Mouse (Mus musculus) lung, embryonic 15.5 days (tissue): ENCODE results near the gene Galnt12. TPM values are rescaled to one million over a fixed set of nuclear protein-coding genes. Genes with fewer than 3 reads are reported as not detected.

Experiments used
- ATAC-seq: fragments of 200-750 bp; cut with Nextera tagmentation; 2 replicates; pipeline ENCODE4 v1.8.0; 2017; ENCODE audit warnings: moderate number of reproducible peaks, borderline replicate concordance; ENCODE audit not compliant: low FRiP score, low TSS enrichment; ENCODE audit errors: extremely low read depth
- H3K27ac ChIP-seq: fragments of 300-500 bp; sonication (generic); 2 replicates; pipeline ENCODE4 v1.5.1; 2015; ENCODE audit warnings: moderate library complexity, mild to moderate bottlenecking, inconsistent platforms
- H3K27me3 ChIP-seq: fragments of 300-500 bp; sonication (generic); 2 replicates; pipeline ENCODE4 v1.6.1; 2015; ENCODE audit warnings: inconsistent platforms
- H3K36me3 ChIP-seq: fragments of 300-500 bp; sonication (generic); 2 replicates; pipeline ENCODE4 v1.6.1; 2015; ENCODE audit warnings: inconsistent platforms
- H3K4me1 ChIP-seq: fragments of 300-500 bp; sonication (generic); 2 replicates; pipeline ENCODE4 v1.6.1; 2015; ENCODE audit warnings: inconsistent platforms
- H3K4me2 ChIP-seq: fragments of 300-500 bp; sonication (generic); 2 replicates; pipeline ENCODE4 v1.6.1; 2015; ENCODE audit warnings: inconsistent platforms, mild to moderate bottlenecking, moderate library complexity
- H3K4me3 ChIP-seq: fragments of 300-500 bp; sonication (generic); 2 replicates; pipeline ENCODE4 v1.5.1; 2015; ENCODE audit warnings: mild to moderate bottlenecking, inconsistent platforms
- H3K9ac ChIP-seq: fragments of 300-500 bp; sonication (generic); 2 replicates; pipeline ENCODE4 v1.6.1; 2015; ENCODE audit warnings: inconsistent platforms
- H3K9me3 ChIP-seq: fragments of 300-500 bp; sonication (generic); 2 replicates; pipeline ENCODE4 v1.6.1; 2016; ENCODE audit warnings: inconsistent platforms
- WGBS: fragments of 180-500 bp; shearing (Covaris S2); methylation state at CpG from one replicate; pipeline ENCODE4 v1.1.7; 2015; 5-methylcytosine and 5-hydroxymethylcytosine counted together
- polyA plus RNA-seq: library from polyadenylated mRNA; unstranded; fragments of >200 nt; fragmentation: Nextera tagmentation; extraction: Ambion mirVana; gene quantifications from 2 replicates; pipeline ENCODE4 v1.2.1, GENCODE M21; 2015

Gene Galnt12
- polyA plus RNA-seq, 1 experiment from 2014 or later = 9.3 TPM

DNA sequence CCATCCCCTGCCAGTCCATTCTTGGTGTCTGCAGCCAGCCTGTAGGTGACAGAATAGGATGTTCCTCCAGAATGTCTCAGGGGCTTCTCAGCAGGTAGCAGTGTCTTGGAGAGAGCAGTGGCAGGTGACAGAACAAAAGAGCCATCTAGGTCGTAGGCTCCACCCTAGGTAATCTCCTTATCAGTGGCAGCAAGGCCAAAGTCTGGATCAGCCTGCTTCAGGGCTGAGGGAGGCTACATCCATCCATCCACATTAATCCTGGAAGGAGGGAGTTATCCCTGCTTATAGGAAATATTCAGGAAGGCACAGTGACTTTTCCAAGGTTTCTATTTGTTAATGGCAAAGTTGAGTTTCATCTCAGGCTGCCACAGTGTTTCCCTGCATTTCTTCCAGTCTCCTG, 80.6 kb downstream of the Galnt12 start:
- no peaks in the 10 kb centered on the region for H3K36me3 ChIP-seq
- no peaks in the 10 kb centered on the region for H3K27me3 ChIP-seq
- H3K4me3 ChIP-seq = no peak overlapping the region
- 31% methylated on average over 1 of the region's 1 CpGs for WGBS
- no peaks in the 10 kb centered on the region for H3K9me3 ChIP-seq
- H3K4me1 ChIP-seq = peaks cover 5% of the 10 kb centered on the region; the same call in 1 of the 2 replicates
- H3K4me2 ChIP-seq = no peak overlapping the region
- no peak for ATAC-seq
- no peak overlapping the region for H3K27ac ChIP-seq
- no peak overlapping the region for H3K9ac ChIP-seq

Other genes starting within 250 kb of the Galnt12 start
- gene Gabbr2, start 100.0 kb upstream of the Galnt12 start, polyA plus RNA-seq = 0.04 TPM in 1 of 2 replicates, not detected in the other
- 2.8 and 3.2 TPM in 2 replicates for gene Anks6, start 34.5 kb upstream of the Galnt12 start, polyA plus RNA-seq
- gene Col15a1, start 116.3 kb downstream of the Galnt12 start, polyA plus RNA-seq = 22.6 and 25.8 TPM in 2 replicates